Mouse (Mus musculus): ENCODE measurements around the gene Zkscan7. TPM values are rescaled to one million over a fixed set of nuclear protein-coding genes. Genes with fewer than 3 reads are reported as not detected.
"Not testable (repeated sequence)": the region's sequence is repeated elsewhere in the genome, so short reads cannot be mapped to it uniquely, and the experiment has no call there.

The Zkscan7 gene
- polyA plus RNA-seq, 1 experiment from 2014 or later = 2.0 TPM

- H3K4me2 ChIP-seq = no peak overlapping the region
- no peak overlapping the region for H3K9ac ChIP-seq (ENCODE audit: low read depth, low read length)
- peaks cover 40% of the 10 kb centered on the region for H3K9me3 ChIP-seq (ENCODE audit: control insufficient read depth, low read length)
- WGBS = 92% methylated on average over 7 of the region's 7 CpGs
- no peak overlapping the region for H3K27ac ChIP-seq (ENCODE audit: low read depth, low read length)
- no peaks in the 10 kb centered on the region for H3K27me3 ChIP-seq (replicated peaks; ENCODE audit: control insufficient read depth, insufficient read depth, low read length)
- no peak for ATAC-seq (replicated peaks; ENCODE audit: low FRiP score)
- no peaks in the 10 kb centered on the region for H3K4me1 ChIP-seq (replicated peaks; ENCODE audit: control insufficient read depth, insufficient read depth, low read length)
- no peak for DNase-seq (ENCODE audit: low spot score)
- peaks cover 91% of the 10 kb centered on the region for H3K36me3 ChIP-seq (ENCODE audit: control insufficient read depth, insufficient read depth, low read length)
- H3K4me3 ChIP-seq (ENCODE audit: low read depth, low read length) = no peak overlapping the region
These were observed 31.0 kb upstream of the Zkscan7 start for GRCm38 (mm10) chr9:122854526-122854925.

- DNase-seq (ENCODE audit: low spot score); H3K4me1 ChIP-seq (replicated peaks; ENCODE audit: control insufficient read depth, insufficient read depth, low read length); H3K4me2 ChIP-seq; H3K9ac ChIP-seq (ENCODE audit: low read depth, low read length); H3K4me3 ChIP-seq (ENCODE audit: low read depth, low read length); H3K27me3 ChIP-seq (replicated peaks; ENCODE audit: control insufficient read depth, insufficient read depth, low read length); ATAC-seq (replicated peaks; ENCODE audit: low FRiP score); H3K27ac ChIP-seq (ENCODE audit: low read depth, low read length): not testable (repeated sequence)
- peaks cover 93% of the 10 kb centered on the region for H3K36me3 ChIP-seq (ENCODE audit: control insufficient read depth, insufficient read depth, low read length)
- peaks cover 46% of the 10 kb centered on the region for H3K9me3 ChIP-seq (ENCODE audit: control insufficient read depth, low read length)
- 88% methylated on average over 2 of the region's 7 CpGs for WGBS
These were observed 30.3 kb upstream of the Zkscan7 start for GRCm38 (mm10) chr9:122855141-122855540.

GRCm38 (mm10) chr9:122855617-122856016 lies 29.9 kb upstream of the Zkscan7 start:
- Histone ChIP-seq H3K27me3 (replicated peaks; ENCODE audit: control insufficient read depth, insufficient read depth, low read length) (no peaks in the 10 kb centered on the region), H3K9ac (ENCODE audit: low read depth, low read length) (no peak overlapping the region), H3K9me3 (ENCODE audit: control insufficient read depth, low read length) (peaks cover 49% of the 10 kb centered on the region), H3K4me3 (ENCODE audit: low read depth, low read length) (no peak overlapping the region), H3K4me1 (replicated peaks; ENCODE audit: control insufficient read depth, insufficient read depth, low read length) (no peaks in the 10 kb centered on the region), H3K4me2 (no peak overlapping the region), H3K27ac (ENCODE audit: low read depth, low read length) (no peak overlapping the region), H3K36me3 (ENCODE audit: control insufficient read depth, insufficient read depth, low read length) (peaks cover 93% of the 10 kb centered on the region)
- WGBS = 92% methylated on average over 4 of the region's 4 CpGs
- DNase-seq (ENCODE audit: low spot score) (no peak), ATAC-seq (replicated peaks; ENCODE audit: low FRiP score) (no peak)

GRCm38 (mm10) chr9:122856716-122857115 lies 28.8 kb upstream of the Zkscan7 start:
- ATAC-seq (replicated peaks; ENCODE audit: low FRiP score) (no peak), DNase-seq (ENCODE audit: low spot score) (no peak)
- WGBS = 95% methylated on average over 3 of the region's 3 CpGs
- no peak overlapping the region for H3K27ac ChIP-seq (ENCODE audit: low read depth, low read length)
- H3K4me1 ChIP-seq (replicated peaks; ENCODE audit: control insufficient read depth, insufficient read depth, low read length) = no peaks in the 10 kb centered on the region
- H3K4me2 ChIP-seq = no peak overlapping the region
- H3K9ac ChIP-seq (ENCODE audit: low read depth, low read length) = no peak overlapping the region
- peaks cover 54% of the 10 kb centered on the region for H3K9me3 ChIP-seq (ENCODE audit: control insufficient read depth, low read length)
- H3K36me3 ChIP-seq (ENCODE audit: control insufficient read depth, insufficient read depth, low read length) = peaks cover 93% of the 10 kb centered on the region
- H3K27me3 ChIP-seq (replicated peaks; ENCODE audit: control insufficient read depth, insufficient read depth, low read length) = no peaks in the 10 kb centered on the region
- H3K4me3 ChIP-seq (ENCODE audit: low read depth, low read length) = no peak overlapping the region

- Histone ChIP-seq H3K9ac (ENCODE audit: low read depth, low read length) (no peak overlapping the region), H3K9me3 (ENCODE audit: control insufficient read depth, low read length) (peaks cover 46% of the 10 kb centered on the region), H3K36me3 (ENCODE audit: control insufficient read depth, insufficient read depth, low read length) (peaks cover 67% of the 10 kb centered on the region), H3K4me1 (replicated peaks; ENCODE audit: control insufficient read depth, insufficient read depth, low read length) (peaks cover 8% of the 10 kb centered on the region), H3K27ac (ENCODE audit: low read depth, low read length) (no peak overlapping the region), H3K4me2 (no peak overlapping the region), H3K27me3 (replicated peaks; ENCODE audit: control insufficient read depth, insufficient read depth, low read length) (no peaks in the 10 kb centered on the region), H3K4me3 (ENCODE audit: low read depth, low read length) (no peak overlapping the region)
- DNase-seq (ENCODE audit: low spot score) = no peak
- no peak for ATAC-seq (replicated peaks; ENCODE audit: low FRiP score)
These were observed 24.7 kb upstream of the Zkscan7 start for GRCm38 (mm10) chr9:122860752-122861151.

- peaks cover 31% of the 10 kb centered on the region for H3K9me3 ChIP-seq (ENCODE audit: control insufficient read depth, low read length)
- no peak for DNase-seq (ENCODE audit: low spot score)
- H3K27ac ChIP-seq (ENCODE audit: low read depth, low read length) = no peak overlapping the region
- H3K4me1 ChIP-seq (replicated peaks; ENCODE audit: control insufficient read depth, insufficient read depth, low read length) = peaks cover 8% of the 10 kb centered on the region
- no peak for ATAC-seq (replicated peaks; ENCODE audit: low FRiP score)
- WGBS = 66% methylated on average over 2 of the region's 2 CpGs
- no peak overlapping the region for H3K4me2 ChIP-seq
- peaks cover 40% of the 10 kb centered on the region for H3K36me3 ChIP-seq (ENCODE audit: control insufficient read depth, insufficient read depth, low read length)
- H3K4me3 ChIP-seq (ENCODE audit: low read depth, low read length) = no peak overlapping the region
- H3K9ac ChIP-seq (ENCODE audit: low read depth, low read length) = no peak overlapping the region
- no peaks in the 10 kb centered on the region for H3K27me3 ChIP-seq (replicated peaks; ENCODE audit: control insufficient read depth, insufficient read depth, low read length)
These were observed 21.8 kb upstream of the Zkscan7 start for GRCm38 (mm10) chr9:122863731-122864130.

- Histone ChIP-seq H3K27me3 (replicated peaks; ENCODE audit: control insufficient read depth, insufficient read depth, low read length) (no peaks in the 10 kb centered on the region), H3K9ac (ENCODE audit: low read depth, low read length) (peak overlapping the region; percentile 95), H3K4me3 (ENCODE audit: low read depth, low read length) (peak overlapping the region; percentile 74), H3K36me3 (ENCODE audit: control insufficient read depth, insufficient read depth, low read length) (peaks cover 29% of the 10 kb centered on the region), H3K4me2 (peak overlapping the region; percentile 83), H3K27ac (ENCODE audit: low read depth, low read length) (no peak overlapping the region), H3K4me1 (replicated peaks; ENCODE audit: control insufficient read depth, insufficient read depth, low read length) (peaks cover 8% of the 10 kb centered on the region), H3K9me3 (ENCODE audit: control insufficient read depth, low read length) (peaks cover 21% of the 10 kb centered on the region)
- ATAC-seq (replicated peaks; ENCODE audit: low FRiP score) (no peak), DNase-seq (ENCODE audit: low spot score) (no peak)
- 57% methylated on average over 3 of the region's 3 CpGs for WGBS
These were observed 20.6 kb upstream of the Zkscan7 start for GRCm38 (mm10) chr9:122864848-122865247.

GRCm38 (mm10) chr9:122865697-122866166 lies 19.8 kb upstream of the Zkscan7 start, which contains the start of gene Zfp445:
TSS of gene Zfp445 (minus strand) at chr9:122866006.
- ATAC-seq (replicated peaks; ENCODE audit: low FRiP score) = peak; percentile 93
- 1% methylated on average over 34 of the region's 34 CpGs for WGBS

GRCm38 (mm10) chr9:122866192-122866591 lies 19.3 kb upstream of the Zkscan7 start:
- peaks cover 10% of the 10 kb centered on the region for H3K9me3 ChIP-seq (ENCODE audit: control insufficient read depth, low read length)
- peaks cover 8% of the 10 kb centered on the region for H3K4me1 ChIP-seq (replicated peaks; ENCODE audit: control insufficient read depth, insufficient read depth, low read length)
- H3K36me3 ChIP-seq (ENCODE audit: control insufficient read depth, insufficient read depth, low read length) = peaks cover 16% of the 10 kb centered on the region
- DNase-seq (ENCODE audit: low spot score) (no peak), ATAC-seq (replicated peaks; ENCODE audit: low FRiP score) (no peak; the same call in 1 of the 2 replicates)
- peak overlapping the region; percentile 95 for H3K9ac ChIP-seq (ENCODE audit: low read depth, low read length)
- H3K27me3 ChIP-seq (replicated peaks; ENCODE audit: control insufficient read depth, insufficient read depth, low read length) = no peaks in the 10 kb centered on the region
- 78% methylated on average over 4 of the region's 4 CpGs for WGBS
- peak overlapping the region; percentile 74 for H3K4me3 ChIP-seq (ENCODE audit: low read depth, low read length)
- peak overlapping the region; percentile 83 for H3K4me2 ChIP-seq
- no peak overlapping the region for H3K27ac ChIP-seq (ENCODE audit: low read depth, low read length)

More at GRCm38 (mm10) chr9:122865697-122866166, 19.8 kb upstream of the Zkscan7 start, which contains the start of gene Zfp445:
- peak within 1 kb of the TSS; percentile 83 for H3K4me2 ChIP-seq
- peaks cover 20% of the 10 kb centered on the region for H3K36me3 ChIP-seq (ENCODE audit: control insufficient read depth, insufficient read depth, low read length)
- peak; percentile 88 for DNase-seq (ENCODE audit: low spot score)
- peaks cover 8% of the 10 kb centered on the region for H3K4me1 ChIP-seq (replicated peaks; ENCODE audit: control insufficient read depth, insufficient read depth, low read length)
- H3K27ac ChIP-seq (ENCODE audit: low read depth, low read length) = peak within 1 kb of the TSS; percentile 45
- no peaks in the 10 kb centered on the region for H3K27me3 ChIP-seq (replicated peaks; ENCODE audit: control insufficient read depth, insufficient read depth, low read length)
- H3K9ac ChIP-seq (ENCODE audit: low read depth, low read length) = peak within 1 kb of the TSS; percentile 95
- peaks cover 12% of the 10 kb centered on the region for H3K9me3 ChIP-seq (ENCODE audit: control insufficient read depth, low read length)
- H3K4me3 ChIP-seq (ENCODE audit: low read depth, low read length) = peak within 1 kb of the TSS; percentile 74

Measured in liver, embryonic 11.5 days (tissue).